Mouse (Mus musculus) liver, adult 2 months (tissue): ENCODE data around the gene Ifi209. TPM values are rescaled to one million over a fixed set of nuclear protein-coding genes. Genes with fewer than 3 reads are reported as not detected.
"Not testable (repeated sequence)": the region's sequence is repeated elsewhere in the genome, so short reads cannot be mapped to it uniquely, and the experiment has no call there.

Experiments used
- DNase-seq: peaks from one replicate; pipeline ENCODE4 v3.0.0-alpha.2; 2011; ENCODE audit warnings: low read depth, low spot score; ENCODE audit errors: extremely low read depth
- H3K27ac ChIP-seq: fragments of 200-500 bp; replicated peaks from 2 replicates; pipeline ENCODE4 v1.5.1; 2012; ENCODE audit warnings: low read depth, mild to moderate bottlenecking, control low read depth, inconsistent platforms, low read length; ENCODE audit not compliant: insufficient read depth
- H3K27me3 ChIP-seq: fragments of 200-500 bp; 2 replicates; pipeline ENCODE4 v1.6.1; 2012; ENCODE audit warnings: mild to moderate bottlenecking, moderate library complexity, low read length, inconsistent platforms; ENCODE audit not compliant: control insufficient read depth, insufficient read depth
- H3K36me3 ChIP-seq: fragments of 200-500 bp; 2 replicates; pipeline ENCODE4 v1.6.1; 2012; ENCODE audit warnings: low read length, inconsistent platforms; ENCODE audit not compliant: control insufficient read depth, insufficient read depth
- H3K4me1 ChIP-seq: fragments of 200-500 bp; 2 replicates; pipeline ENCODE4 v1.6.1; 2011; ENCODE audit warnings: low read length; ENCODE audit not compliant: control insufficient read depth, insufficient read depth
- H3K4me3 ChIP-seq: fragments of 200-500 bp; 2 replicates; pipeline ENCODE4 v1.5.1; 2011; ENCODE audit warnings: low read depth, mild to moderate bottlenecking, control low read depth, low read length, moderate library complexity; ENCODE audit not compliant: insufficient read depth
- H3K79me2 ChIP-seq: fragments of 200-500 bp; 2 replicates; pipeline ENCODE4 v1.6.1; 2012; ENCODE audit warnings: inconsistent platforms, mild to moderate bottlenecking, low read length, moderate library complexity; ENCODE audit not compliant: control insufficient read depth, insufficient read depth
- H3K9ac ChIP-seq: fragments of 200-500 bp; 2 replicates; pipeline ENCODE4 v1.6.1; 2012; ENCODE audit warnings: low read depth, mild to moderate bottlenecking, control low read depth, inconsistent platforms, low read length
- CTCF ChIP-seq: fragments of 200-500 bp; IDR thresholded peaks from 2 replicates; pipeline ENCODE4 v1.5.1; 2011; ENCODE audit warnings: low read depth, low read length, control low read depth
- POLR2A ChIP-seq: fragments of 200-500 bp; IDR thresholded peaks from 2 replicates; pipeline ENCODE4 v1.6.1; 2011; ENCODE audit warnings: low read length, control low read depth; ENCODE audit not compliant: insufficient read depth; ENCODE audit errors: extremely low read depth
- WGBS: fragments of 180-500 bp; shearing (Covaris S2); methylation state at CpG from one replicate; pipeline ENCODE4 v1.1.7; 2018; 5-methylcytosine and 5-hydroxymethylcytosine counted together
- polyA plus RNA-seq: library from polyadenylated mRNA; depleted of rRNA; stranded (reverse); fragments of >200 nt; gene quantifications from 2 replicates; pipeline ENCODE4 v1.2.3, GENCODE M21; 2012
- total RNA-seq: library from RNA; depleted of rRNA; stranded (reverse); fragments of >200 nt; gene quantifications from 2 replicates; pipeline ENCODE4 v1.2.3, GENCODE M21; 2014

The Ifi209 gene
- total and polyA plus RNA-seq, 2 experiments, result 0.35 to 1.8 TPM

- no peak for DNase-seq
- Histone ChIP-seq H3K36me3 (no peaks in the 10 kb centered on the region), H3K4me3 (no peak overlapping the region), H3K27ac (no peak overlapping the region), H3K4me1 (no peaks in the 10 kb centered on the region), H3K27me3 (no peaks in the 10 kb centered on the region), H3K9ac (no peak overlapping the region), H3K79me2 (no peaks in the 10 kb centered on the region)
- WGBS, result 56% methylated on average over 2 of the region's 2 CpGs
- TF ChIP-seq CTCF, result no peak
- TF ChIP-seq POLR2A, result no peak
These were observed 4.0 kb upstream of the Ifi209 start for GRCm38 (mm10) chr1:173626686-173627085.

- WGBS, result 78% methylated on average over 5 of the region's 5 CpGs
- TF ChIP-seq CTCF (no peak), POLR2A (no peak)
These were observed 3.4 kb downstream of the Ifi209 start for GRCm38 (mm10) chr1:173633969-173634645.

GRCm38 (mm10) chr1:173645393-173645792 lies 14.7 kb downstream of the Ifi209 start:
- Histone ChIP-seq H3K36me3 (no peaks in the 10 kb centered on the region), H3K4me1 (no peaks in the 10 kb centered on the region)
- WGBS, result 61% methylated on average over 2 of the region's 2 CpGs

More at GRCm38 (mm10) chr1:173633969-173634645, 3.4 kb downstream of the Ifi209 start:
- H3K79me2 ChIP-seq, result no peaks in the 10 kb centered on the region
- DNase-seq, result no peak
- no peak overlapping the region for H3K4me3 ChIP-seq
- no peaks in the 10 kb centered on the region for H3K27me3 ChIP-seq
- no peaks in the 10 kb centered on the region for H3K36me3 ChIP-seq
- no peaks in the 10 kb centered on the region for H3K4me1 ChIP-seq
- H3K9ac ChIP-seq, result no peak overlapping the region
- H3K27ac ChIP-seq, result no peak overlapping the region

GRCm38 (mm10) chr1:173657973-173658372 lies 27.3 kb downstream of the Ifi209 start:
- Histone ChIP-seq H3K4me3 (no peak overlapping the region), H3K27me3 (no peaks in the 10 kb centered on the region), H3K27ac (no peak overlapping the region), H3K4me1 (no peaks in the 10 kb centered on the region), H3K79me2 (no peaks in the 10 kb centered on the region), H3K9ac (no peak overlapping the region), H3K36me3 (no peaks in the 10 kb centered on the region)
- DNase-seq, result no peak
- 80% methylated on average over 4 of the region's 4 CpGs for WGBS
- TF ChIP-seq CTCF (no peak), POLR2A (no peak)

More at GRCm38 (mm10) chr1:173645393-173645792, 14.7 kb downstream of the Ifi209 start:
- DNase-seq, result no peak
- Histone ChIP-seq H3K79me2 (no peaks in the 10 kb centered on the region), H3K9ac (no peak overlapping the region), H3K27ac (no peak overlapping the region), H3K27me3 (no peaks in the 10 kb centered on the region), H3K4me3 (no peak overlapping the region)
- no peak for TF ChIP-seq POLR2A
- TF ChIP-seq CTCF, result no peak

GRCm38 (mm10) chr1:173673458-173674097 lies 42.9 kb downstream of the Ifi209 start, which contains the start of gene Ifi208:
TSS of gene Ifi208 (plus strand) at chr1:173673675.
- H3K79me2 ChIP-seq, H3K27ac ChIP-seq, H3K9ac ChIP-seq, DNase-seq, H3K4me3 ChIP-seq, H3K4me1 ChIP-seq, H3K27me3 ChIP-seq, H3K36me3 ChIP-seq: not testable (repeated sequence)
- 41% methylated on average over 3 of the region's 3 CpGs for WGBS

- not testable (repeated sequence) for H3K4me1 ChIP-seq, H3K27ac ChIP-seq, DNase-seq, H3K27me3 ChIP-seq, H3K4me3 ChIP-seq, H3K9ac ChIP-seq, H3K79me2 ChIP-seq, H3K36me3 ChIP-seq
- WGBS, result 59% methylated on average over 1 of the region's 1 CpGs
These were observed 47.9 kb downstream of the Ifi209 start for GRCm38 (mm10) chr1:173678605-173679004.
